9 mouse cellular contexts compared by ENCODE assay signal in genomic region chr9:88521961-88522568, GRCm38 (mm10). TPM values are rescaled to one million over a fixed set of nuclear protein-coding genes. Genes with fewer than 3 reads are reported as not detected.
A peak's percentile ranks its signal among the peaks of the same experiment; 100 is the strongest.
DNase-seq lines count a peak whose midpoint lies in the region; ATAC-seq and TF ChIP-seq lines count a peak whose summit lies in the region.
"Had no signal": no experiment of that assay in that cellular context is flagged by ENCODE, and none has a peak within 500 bp of the region (broad histone marks: within the 10 kb centered on the region; RNA-seq: fewer than 3 reads in every experiment).

No protein-coding gene starts in this region.

- H3K4me2 ChIP-seq in liver, embryonic 11.5 days, result peak overlapping the region; percentile 75

- peak overlapping the region; percentile 79 for H3K4me3 ChIP-seq in cerebellum, adult 2 months (replicated peaks; ENCODE audit: insufficient read depth, low read depth, low read length)
- H3K4me3 ChIP-seq in testis, adult 2 months (ENCODE audit: control insufficient read depth, low read depth, low read length), result peak overlapping the region; percentile 88
- peak overlapping the region; percentile 91 for H3K4me3 ChIP-seq in liver, embryonic 11.5 days (ENCODE audit: low read depth, low read length)

- H3K27ac ChIP-seq in cerebellum, adult 2 months (ENCODE audit: insufficient read depth, low read length), result 0 out of 2 replicates have a peak overlapping the region, but pooled peaks have one; percentile 15
- H3K27ac ChIP-seq in testis, adult 2 months (ENCODE audit: control insufficient read depth, insufficient read depth, low read depth, low read length), result peak overlapping the region; percentile 93
- H3K27ac ChIP-seq in liver, embryonic 11.5 days (ENCODE audit: low read depth, low read length), result peak overlapping the region; percentile 99

- peak overlapping the region; percentile 100 for H3K9ac ChIP-seq in liver, embryonic 11.5 days (ENCODE audit: low read depth, low read length)

- no peak for TF ChIP-seq CTCF in cerebellum, adult 2 months (IDR thresholded peaks at IDR 0.05; ENCODE audit: borderline replicate concordance, insufficient read depth, low read depth, low read length)
- no peak for TF ChIP-seq CTCF in testis, adult 2 months (IDR thresholded peaks at IDR 0.05; ENCODE audit: control insufficient read depth, insufficient read depth, insufficient replicate concordance, low read depth, low read length)

- DNase-seq in cerebellum, adult 2 months, result peak in 1 of 2 experiments; percentile 18
- DNase-seq in cerebellum, adult 11-12 months, result no peak
- DNase-seq in testis, postnatal 10 days (ENCODE audit: low spot score), result no peak
- DNase-seq in liver, embryonic 11.5 days (ENCODE audit: low spot score), result no peak
- no peak for DNase-seq in right cerebral cortex, postnatal 36 days (ENCODE audit: low spot score in 2 of 2)
- DNase-seq in spleen, adult 18-20 months, result no peak
- DNase-seq in spleen, postnatal 36 days (ENCODE audit: low spot score in 2 of 2), result no peak

- WGBS in cerebellum, adult 2 months, result under 1% methylated on average over 10 of the region's 10 CpGs
- WGBS in liver, embryonic 11.5 days, result under 1% methylated on average over 10 of the region's 10 CpGs

- no peaks in the 10 kb centered on the region; the same call in 1 of the 2 replicates for H3K4me1 ChIP-seq in cerebellum, adult 2 months (ENCODE audit: control insufficient read depth, insufficient read depth, low read length)
- no peaks in the 10 kb centered on the region; the same call in 1 of the 2 replicates for H3K4me1 ChIP-seq in testis, adult 2 months (ENCODE audit: control insufficient read depth, insufficient read depth, low read length)
- H3K4me1 ChIP-seq in liver, embryonic 11.5 days (replicated peaks; ENCODE audit: control insufficient read depth, insufficient read depth, low read length), result no peaks in the 10 kb centered on the region

- no peaks in the 10 kb centered on the region for H3K27me3 ChIP-seq in cerebellum, adult 2 months (ENCODE audit: control insufficient read depth, insufficient read depth, low read length)
- no peaks in the 10 kb centered on the region for H3K27me3 ChIP-seq in testis, adult 2 months (ENCODE audit: control insufficient read depth, insufficient read depth, low read length)
- H3K27me3 ChIP-seq in liver, embryonic 11.5 days (replicated peaks; ENCODE audit: control insufficient read depth, insufficient read depth, low read length), result no peaks in the 10 kb centered on the region

- H3K36me3 ChIP-seq in testis, adult 2 months (ENCODE audit: control insufficient read depth, insufficient read depth, low read length), result no peaks in the 10 kb centered on the region; the same call in 1 of the 2 replicates
- H3K36me3 ChIP-seq in liver, embryonic 11.5 days (ENCODE audit: control insufficient read depth, insufficient read depth, low read length), result peaks cover 11% of the 10 kb centered on the region

- no peak for ATAC-seq in liver, embryonic 11.5 days (replicated peaks; ENCODE audit: low FRiP score)

- no peak for TF ChIP-seq POLR2A in cerebellum, adult 2 months (IDR thresholded peaks at IDR 0.05; ENCODE audit: borderline replicate concordance, insufficient read depth, low read length)
- TF ChIP-seq POLR2A in testis, adult 2 months (IDR thresholded peaks at IDR 0.05; ENCODE audit: control insufficient read depth, low read depth, low read length), result no peak

- H3K9me3 ChIP-seq in liver, embryonic 11.5 days (ENCODE audit: control insufficient read depth, low read length), result no peaks in the 10 kb centered on the region

RNA-seq across cellular contexts. Expression of gene Zfp949, which starts 25.8 kb away (rescaled TPM):
- polyA plus RNA-seq in cerebellum, adult 2 months (2012; rRNA removed), result 22.0 and 24.2 TPM in 2 replicates
- polyA plus RNA-seq in testis, adult 2 months (2012; rRNA removed), result 9.8 and 19.7 TPM in 2 replicates
- polyA plus RNA-seq in liver, embryonic 11.5 days (2014; fragmentation: Nextera tagmentation; extraction: Ambion mirVana), result 5.2 and 6.0 TPM in 2 replicates

RNA-seq across cellular contexts. Expression of gene Syncrip, which starts 39.7 kb away (rescaled TPM):
- polyA plus RNA-seq in cerebellum, adult 2 months (2012; rRNA removed), result 27.3 and 30.1 TPM in 2 replicates
- polyA plus RNA-seq in testis, adult 2 months (2012; rRNA removed), result 4.4 and 7.7 TPM in 2 replicates
- 116 and 124 TPM in 2 replicates for polyA plus RNA-seq in liver, embryonic 11.5 days (2014; fragmentation: Nextera tagmentation; extraction: Ambion mirVana)

RNA-seq across cellular contexts. Expression of gene Trim43a, which starts 58.6 kb away (rescaled TPM):
- polyA plus RNA-seq in cerebellum, adult 2 months (2012; rRNA removed), result 0.36 and 0.52 TPM in 2 replicates
- polyA plus RNA-seq in testis, adult 2 months (2012; rRNA removed), result 0.10 TPM in 2 replicates
- not detected in 2 replicates for polyA plus RNA-seq in liver, embryonic 11.5 days (2014; fragmentation: Nextera tagmentation; extraction: Ambion mirVana)
- polyA plus RNA-seq: gonadal fat pad, adult 2 months had no signal

Comparison
In these comparisons a context has a peak if more than half of its experiments do, and no peak if none do; other contexts are left out.
1. H3K27ac ChIP-seq: peak in every context shown above with its lines; median percentile 99 in liver, embryonic 11.5 days; 93 in testis, adult 2 months; 15 in cerebellum, adult 2 months.